Mouse (Mus musculus): Measurements from ENCODE around the gene Upp2. TPM values are rescaled to one million over a fixed set of nuclear protein-coding genes. Genes with fewer than 3 reads are reported as not detected.

Upp2 gene
- polyA plus RNA-seq, 1 experiment from 2014 or later: 7.7 TPM

GRCm38 (mm10) chr2:58701627-58702026 is 134.5 kb downstream of the Upp2 start:
- no peaks in the 10 kb centered on the region for H3K4me1 ChIP-seq
- ATAC-seq (replicated peaks; ENCODE audit: low FRiP score): no peak
- 87% methylated on average over 4 of the region's 4 CpGs for WGBS
- no peak overlapping the region for H3K4me3 ChIP-seq (replicated peaks)
- H3K9me3 ChIP-seq (replicated peaks): no peaks in the 10 kb centered on the region
- no peak overlapping the region for H3K27ac ChIP-seq
- no peak overlapping the region for H3K9ac ChIP-seq
- no peaks in the 10 kb centered on the region for H3K36me3 ChIP-seq
- no peak overlapping the region for H3K4me2 ChIP-seq
- no peaks in the 10 kb centered on the region for H3K27me3 ChIP-seq

- Histone ChIP-seq H3K9me3 (replicated peaks) (no peaks in the 10 kb centered on the region), H3K4me2 (no peak overlapping the region), H3K27me3 (no peaks in the 10 kb centered on the region), H3K4me3 (replicated peaks) (no peak overlapping the region), H3K36me3 (no peaks in the 10 kb centered on the region), H3K9ac (no peak overlapping the region), H3K4me1 (no peaks in the 10 kb centered on the region), H3K27ac (no peak overlapping the region)
- ATAC-seq (replicated peaks; ENCODE audit: low FRiP score): no peak
- WGBS: 77% methylated on average over 6 of the region's 6 CpGs
These were observed 136.1 kb downstream of the Upp2 start for GRCm38 (mm10) chr2:58703226-58703625.

GRCm38 (mm10) chr2:58703646-58704045 is 136.5 kb downstream of the Upp2 start:
- H3K9ac ChIP-seq: no peak overlapping the region
- H3K4me2 ChIP-seq: no peak overlapping the region
- 81% methylated on average over 6 of the region's 6 CpGs for WGBS
- H3K27ac ChIP-seq: no peak overlapping the region
- no peak for ATAC-seq (replicated peaks; ENCODE audit: low FRiP score)
- no peaks in the 10 kb centered on the region for H3K36me3 ChIP-seq
- H3K9me3 ChIP-seq (replicated peaks): no peaks in the 10 kb centered on the region
- no peaks in the 10 kb centered on the region for H3K4me1 ChIP-seq
- no peaks in the 10 kb centered on the region for H3K27me3 ChIP-seq
- no peak overlapping the region for H3K4me3 ChIP-seq (replicated peaks)

- Histone ChIP-seq H3K36me3 (no peaks in the 10 kb centered on the region), H3K9ac (no peak overlapping the region), H3K27me3 (no peaks in the 10 kb centered on the region), H3K4me2 (no peak overlapping the region), H3K9me3 (replicated peaks) (no peaks in the 10 kb centered on the region), H3K27ac (no peak overlapping the region), H3K4me3 (replicated peaks) (no peak overlapping the region), H3K4me1 (no peaks in the 10 kb centered on the region)
- no peak for ATAC-seq (replicated peaks; ENCODE audit: low FRiP score)
- WGBS: 95% methylated on average over 3 of the region's 3 CpGs
These were observed 137.5 kb downstream of the Upp2 start for GRCm38 (mm10) chr2:58704576-58704975.

GRCm38 (mm10) chr2:58707676-58708075 is 140.6 kb downstream of the Upp2 start:
- 87% methylated on average over 3 of the region's 3 CpGs for WGBS
- peaks cover 7% of the 10 kb centered on the region; the same call in 1 of the 2 replicates for H3K4me1 ChIP-seq
- no peak overlapping the region for H3K27ac ChIP-seq
- ATAC-seq (replicated peaks; ENCODE audit: low FRiP score): no peak
- H3K4me3 ChIP-seq (replicated peaks): no peak overlapping the region
- no peaks in the 10 kb centered on the region for H3K27me3 ChIP-seq
- H3K36me3 ChIP-seq: no peaks in the 10 kb centered on the region
- no peak overlapping the region for H3K4me2 ChIP-seq
- no peaks in the 10 kb centered on the region for H3K9me3 ChIP-seq (replicated peaks)
- H3K9ac ChIP-seq: no peak overlapping the region

GRCm38 (mm10) chr2:58710234-58710633 is 143.1 kb downstream of the Upp2 start:
- WGBS: 41% methylated on average over 5 of the region's 5 CpGs

GRCm38 (mm10) chr2:58711049-58711448 is 144.0 kb downstream of the Upp2 start:
- Histone ChIP-seq H3K4me3 (replicated peaks) (no peak overlapping the region), H3K36me3 (no peaks in the 10 kb centered on the region), H3K9me3 (replicated peaks) (no peaks in the 10 kb centered on the region), H3K9ac (no peak overlapping the region), H3K4me2 (no peak overlapping the region), H3K27ac (no peak overlapping the region), H3K27me3 (no peaks in the 10 kb centered on the region), H3K4me1 (peaks cover 7% of the 10 kb centered on the region; the same call in 1 of the 2 replicates)
- WGBS: 85% methylated on average over 4 of the region's 4 CpGs
- no peak for ATAC-seq (replicated peaks; ENCODE audit: low FRiP score)

More at GRCm38 (mm10) chr2:58710234-58710633, 143.1 kb downstream of the Upp2 start:
- Histone ChIP-seq H3K9me3 (replicated peaks) (no peaks in the 10 kb centered on the region), H3K27ac (no peak overlapping the region), H3K27me3 (no peaks in the 10 kb centered on the region), H3K36me3 (no peaks in the 10 kb centered on the region), H3K4me1 (peaks cover 7% of the 10 kb centered on the region; the same call in 1 of the 2 replicates), H3K4me2 (no peak overlapping the region), H3K9ac (no peak overlapping the region), H3K4me3 (replicated peaks) (no peak overlapping the region)
- ATAC-seq (replicated peaks; ENCODE audit: low FRiP score): 0 out of 2 replicates have a peak, but pooled peaks have one; percentile 26

- peak overlapping the region; percentile 70 for H3K27ac ChIP-seq
- H3K4me3 ChIP-seq (replicated peaks): no peak overlapping the region
- H3K4me2 ChIP-seq: no peak overlapping the region
- H3K4me1 ChIP-seq: peaks cover 7% of the 10 kb centered on the region; the same call in 1 of the 2 replicates
- ATAC-seq (replicated peaks; ENCODE audit: low FRiP score): peak; percentile 57; the same call in 1 of the 2 replicates
- no peaks in the 10 kb centered on the region for H3K36me3 ChIP-seq
- H3K9ac ChIP-seq: no peak overlapping the region
- H3K27me3 ChIP-seq: no peaks in the 10 kb centered on the region
- no peaks in the 10 kb centered on the region for H3K9me3 ChIP-seq (replicated peaks)
- WGBS: 57% methylated on average over 2 of the region's 2 CpGs
These were observed 144.4 kb downstream of the Upp2 start for GRCm38 (mm10) chr2:58711491-58711890.

- Histone ChIP-seq H3K27me3 (no peaks in the 10 kb centered on the region), H3K9ac (no peak overlapping the region), H3K4me1 (peaks cover 7% of the 10 kb centered on the region; the same call in 1 of the 2 replicates), H3K9me3 (replicated peaks) (no peaks in the 10 kb centered on the region), H3K27ac (peak overlapping the region; percentile 70), H3K4me2 (no peak overlapping the region), H3K36me3 (no peaks in the 10 kb centered on the region), H3K4me3 (replicated peaks) (no peak overlapping the region)
- WGBS: 29% methylated on average over 5 of the region's 5 CpGs
- ATAC-seq (replicated peaks; ENCODE audit: low FRiP score): peak; percentile 86
These were observed 144.8 kb downstream of the Upp2 start for GRCm38 (mm10) chr2:58711935-58712334.

- H3K9me3 ChIP-seq (replicated peaks): no peaks in the 10 kb centered on the region
- no peaks in the 10 kb centered on the region for H3K27me3 ChIP-seq
- no peak overlapping the region for H3K27ac ChIP-seq
- no peaks in the 10 kb centered on the region for H3K4me1 ChIP-seq
- H3K9ac ChIP-seq: no peak overlapping the region
- 44% methylated on average over 3 of the region's 3 CpGs for WGBS
- no peaks in the 10 kb centered on the region for H3K36me3 ChIP-seq
- no peak for ATAC-seq (replicated peaks; ENCODE audit: low FRiP score)
- no peak overlapping the region for H3K4me2 ChIP-seq
- H3K4me3 ChIP-seq (replicated peaks): no peak overlapping the region
These were observed 150.8 kb downstream of the Upp2 start for GRCm38 (mm10) chr2:58717898-58718297.

- no peaks in the 10 kb centered on the region for H3K27me3 ChIP-seq
- no peak for ATAC-seq (replicated peaks; ENCODE audit: low FRiP score)
- no peaks in the 10 kb centered on the region for H3K36me3 ChIP-seq
- no peak overlapping the region for H3K4me2 ChIP-seq
- H3K9me3 ChIP-seq (replicated peaks): no peaks in the 10 kb centered on the region
- no peak overlapping the region for H3K27ac ChIP-seq
- WGBS: 41% methylated on average over 4 of the region's 4 CpGs
- H3K9ac ChIP-seq: no peak overlapping the region
- no peak overlapping the region for H3K4me3 ChIP-seq (replicated peaks)
- no peaks in the 10 kb centered on the region for H3K4me1 ChIP-seq
These were observed 170.2 kb downstream of the Upp2 start for GRCm38 (mm10) chr2:58737192-58737820.

- Histone ChIP-seq H3K4me2 (no peak overlapping the region), H3K4me1 (no peaks in the 10 kb centered on the region), H3K9me3 (replicated peaks) (no peaks in the 10 kb centered on the region), H3K4me3 (replicated peaks) (no peak overlapping the region), H3K27ac (no peak overlapping the region), H3K9ac (no peak overlapping the region), H3K27me3 (no peaks in the 10 kb centered on the region), H3K36me3 (no peaks in the 10 kb centered on the region)
- 100% methylated on average over 1 of the region's 1 CpGs for WGBS
- ATAC-seq (replicated peaks; ENCODE audit: low FRiP score): no peak
These were observed 174.1 kb downstream of the Upp2 start for GRCm38 (mm10) chr2:58741213-58741612.

GRCm38 (mm10) chr2:58742026-58742425 is 174.9 kb downstream of the Upp2 start:
- 81% methylated on average over 4 of the region's 4 CpGs for whole genome bisulfite sequencing
- ATAC-seq (replicated peaks; ENCODE audit: low FRiP score): no peak

More at GRCm38 (mm10) chr2:58742026-58742425, 174.9 kb downstream of the Upp2 start:
- Histone ChIP-seq H3K27me3 (no peaks in the 10 kb centered on the region), H3K4me3 (replicated peaks) (no peak overlapping the region), H3K9ac (no peak overlapping the region), H3K36me3 (no peaks in the 10 kb centered on the region), H3K27ac (no peak overlapping the region), H3K4me1 (no peaks in the 10 kb centered on the region), H3K4me2 (no peak overlapping the region), H3K9me3 (replicated peaks) (no peaks in the 10 kb centered on the region)
